Mouse (Mus musculus): ENCODE measurements at regions not wholly inside any gene's neighbourhood (a gene's known extent, or its start where the extent isn't known, plus 50 kb on each side); places are given as distances from the start of the nearest gene placed in this dataset.
A peak's percentile ranks its signal among the peaks of the same experiment; 100 is the strongest.

DNA sequence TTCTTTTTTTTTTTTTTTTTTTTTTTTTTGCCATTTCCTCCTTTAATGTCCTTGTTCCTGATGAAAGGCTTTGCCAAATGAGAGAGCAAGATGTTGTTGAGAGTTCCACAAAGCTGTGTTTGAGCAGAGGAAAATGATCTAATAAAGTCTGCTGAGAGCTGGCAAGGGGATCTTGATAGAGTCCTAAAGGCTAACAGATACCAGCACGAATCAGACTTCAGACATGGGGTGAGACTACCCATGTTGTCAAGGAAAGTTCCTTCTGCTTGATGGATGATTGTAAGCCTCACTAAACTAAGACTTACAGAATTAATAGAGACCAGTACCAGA, 665.2 kb upstream of the Fam92a start:
- no peak for DNase-seq (ENCODE audit: low spot score in 2 of 2)

DNA sequence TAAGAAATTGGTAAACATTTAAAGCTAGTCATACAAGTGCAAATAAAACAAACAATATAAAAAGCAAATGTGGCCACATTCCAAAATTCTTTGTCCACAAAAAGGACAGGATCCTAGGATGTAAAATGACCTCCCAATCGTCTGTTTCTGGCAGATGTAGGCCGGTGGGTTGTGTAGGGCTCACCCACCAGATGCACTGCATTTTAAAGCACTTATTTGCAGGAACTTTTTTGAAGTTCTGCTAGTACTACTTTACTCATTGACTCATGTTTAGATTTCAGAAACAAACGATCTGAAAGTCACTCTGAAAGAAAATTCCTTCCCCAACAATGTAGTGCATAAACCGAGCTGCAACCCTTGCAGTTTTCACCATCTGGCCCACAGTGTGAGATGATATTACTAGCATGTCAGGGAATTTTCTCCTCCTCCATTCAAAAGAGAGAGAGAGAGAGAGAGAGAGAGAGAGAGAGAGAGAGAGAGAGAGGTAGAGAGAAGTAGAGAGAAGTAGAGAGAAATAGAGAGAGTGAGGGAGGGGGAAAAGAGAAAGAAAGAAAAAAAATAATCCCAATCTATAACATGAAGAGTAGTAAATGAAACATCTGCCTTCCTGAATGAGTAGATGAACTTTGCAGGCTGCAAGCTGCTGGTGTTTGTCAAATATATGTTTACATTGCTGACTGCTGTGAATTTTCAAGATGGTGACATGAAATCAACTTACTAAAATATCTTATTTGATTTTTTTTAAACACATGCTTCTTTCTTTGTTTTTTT, 664.7 kb upstream of the Fam92a start:
- no peak for DNase-seq (ENCODE audit: low spot score in 2 of 2)

DNA sequence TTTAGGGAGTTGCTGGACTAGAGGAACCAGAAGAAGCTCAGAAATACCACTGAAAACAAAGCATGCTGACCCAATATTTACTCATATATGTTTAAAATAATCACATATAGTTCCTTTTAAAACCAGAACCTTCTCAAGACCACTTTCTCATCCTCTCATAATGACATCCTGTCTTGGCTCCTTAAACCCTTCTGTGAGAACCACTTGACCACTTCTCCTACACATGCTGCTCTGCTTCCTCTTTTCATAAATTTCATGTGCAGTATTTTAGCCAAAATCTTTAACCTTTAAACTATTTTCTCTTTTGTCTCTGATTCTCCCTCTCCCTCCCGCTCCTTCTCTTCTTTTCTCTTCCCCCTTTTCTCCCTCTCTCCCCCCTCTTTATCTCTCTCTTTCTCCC, 654.6 kb upstream of the Fam92a start:
- DNase-seq (ENCODE audit: low spot score in 2 of 2): no peak

DNA sequence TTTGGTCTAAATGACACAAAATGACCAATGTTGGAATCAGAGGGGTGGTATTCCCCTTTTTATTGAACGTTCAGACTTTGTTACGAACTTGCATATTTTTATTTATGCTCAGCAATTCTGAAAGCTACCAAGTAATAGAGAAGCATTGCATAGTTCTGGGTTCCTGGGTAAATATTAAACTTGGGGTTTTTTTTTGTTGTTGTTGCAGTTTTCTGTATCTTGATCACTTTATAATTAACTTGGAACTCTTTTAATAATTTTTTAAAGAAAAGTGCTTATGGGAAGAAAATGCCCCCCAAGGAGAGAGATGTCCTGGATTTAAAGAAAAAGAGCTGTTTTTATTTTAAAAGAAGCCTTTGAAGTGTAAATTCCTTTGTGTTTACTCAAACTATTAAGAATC, 642.4 kb upstream of the Fam92a start:
- no peak for DNase-seq (ENCODE audit: low spot score in 2 of 2)

DNA sequence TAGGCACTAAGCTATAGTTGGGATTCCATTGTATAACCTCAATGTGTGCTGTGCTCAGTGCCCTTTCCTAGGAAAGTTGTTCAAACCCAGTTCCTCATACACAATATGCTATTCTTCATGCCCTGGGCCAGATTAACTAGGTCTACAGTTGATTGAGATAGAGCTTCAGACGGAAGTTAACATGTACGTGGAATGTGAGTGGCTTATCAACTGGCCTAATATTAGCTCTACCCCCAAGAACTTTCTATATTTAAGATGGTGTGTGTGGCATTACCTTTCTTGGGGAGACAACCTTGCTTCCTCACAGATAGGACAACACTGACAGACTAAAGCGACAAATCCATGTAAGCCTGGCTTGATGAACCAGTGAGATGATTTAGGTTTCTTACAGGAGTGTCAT, 629.4 kb upstream of the Fam92a start:
- DNase-seq (ENCODE audit: low spot score in 2 of 2): no peak

DNA sequence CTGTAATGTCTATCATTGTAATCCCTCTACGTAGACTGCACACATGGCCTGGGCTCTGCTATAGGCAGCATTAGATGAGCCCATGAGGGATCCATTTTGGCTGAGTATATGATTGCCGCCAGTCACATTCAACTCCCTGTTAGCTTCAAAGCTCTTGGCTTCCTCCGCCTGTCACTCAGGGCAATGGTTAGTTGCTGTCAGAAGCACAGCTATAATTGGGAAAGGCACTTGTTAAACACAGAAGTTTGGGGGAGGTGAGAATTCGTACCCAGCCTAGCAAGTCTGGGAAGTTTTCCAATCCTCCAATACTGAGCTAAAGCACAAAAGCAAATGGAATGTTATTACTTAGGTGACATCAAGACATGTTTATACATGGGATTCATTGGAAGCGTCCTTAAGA, 627.7 kb upstream of the Fam92a start:
- DNase-seq (ENCODE audit: low spot score in 2 of 2): peak; percentile 61 to 64

DNA sequence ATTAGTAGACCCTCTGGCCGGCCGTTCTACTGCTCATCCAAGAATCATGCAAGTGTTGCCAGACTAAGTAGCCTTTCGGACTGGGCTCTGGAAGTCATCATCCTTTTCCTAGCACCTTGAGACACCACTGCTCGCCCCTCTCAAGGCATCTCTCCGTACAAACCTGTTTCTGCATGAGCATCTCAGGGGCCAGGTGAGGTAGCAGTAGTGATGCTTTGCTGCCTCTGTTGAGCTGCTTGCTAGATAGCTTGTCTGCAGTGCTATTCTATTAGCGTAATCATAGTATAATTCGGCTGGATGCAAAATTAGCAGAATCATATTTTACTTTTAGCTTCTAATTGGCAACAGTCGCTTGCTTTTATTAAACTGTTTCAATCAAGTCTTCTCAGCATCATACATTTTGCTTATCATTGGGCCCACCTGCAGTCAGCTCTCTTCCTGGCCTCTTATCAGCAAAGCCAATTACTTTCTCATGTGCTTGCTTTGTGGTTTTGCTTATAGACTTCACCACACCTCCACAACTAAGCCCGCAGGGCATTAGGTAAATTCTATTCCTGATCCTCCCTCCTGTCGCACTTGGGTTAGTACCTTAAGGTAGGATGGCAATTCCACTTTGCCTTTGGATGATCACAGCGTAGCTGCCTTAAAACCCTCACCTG, 621.1 kb upstream of the Fam92a start:
- DNase-seq (ENCODE audit: low spot score in 2 of 2): no peak

DNA sequence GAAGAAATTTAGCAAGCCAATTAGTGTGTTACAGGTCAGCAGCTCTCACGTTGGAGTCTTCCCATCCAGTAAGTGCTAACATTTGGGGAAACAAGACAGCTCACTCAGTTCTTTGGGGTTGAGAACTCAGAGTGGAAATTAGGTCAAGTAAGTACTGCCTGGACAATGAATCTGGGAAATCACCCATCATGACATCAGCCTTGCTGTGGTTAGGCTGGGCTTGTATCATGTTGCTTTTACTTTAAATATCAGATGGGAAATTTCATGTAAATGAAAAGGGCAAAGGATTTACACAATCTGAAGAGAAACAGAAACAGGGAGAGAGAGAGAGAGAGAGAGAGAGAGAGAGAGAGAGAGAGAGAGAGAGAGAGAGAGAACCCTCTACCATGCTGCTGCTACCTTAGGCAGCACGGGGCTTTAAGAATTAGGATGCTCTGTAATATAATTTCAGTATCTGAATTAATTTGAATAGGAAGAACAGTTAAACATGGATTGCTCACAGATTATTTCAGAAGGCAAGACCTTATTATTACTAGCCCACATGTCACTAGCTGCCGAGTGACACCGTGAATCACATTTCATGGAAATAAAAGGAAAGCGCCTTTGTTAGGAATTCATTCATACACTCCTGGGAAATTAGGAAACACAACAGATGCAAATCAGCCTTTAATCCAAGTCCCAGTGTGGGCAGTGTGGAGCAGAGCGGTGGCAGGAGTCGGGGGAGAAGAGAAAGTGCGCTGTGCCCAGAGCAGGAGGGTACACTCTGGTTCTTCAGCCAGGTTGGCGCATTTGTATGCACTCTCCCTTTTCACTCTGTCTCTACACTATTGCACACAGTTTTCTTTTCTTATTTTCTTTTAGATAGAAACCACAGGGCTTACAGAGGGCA, 620.2 kb upstream of the Fam92a start:
- DNase-seq (ENCODE audit: low spot score in 2 of 2): no peak

DNA sequence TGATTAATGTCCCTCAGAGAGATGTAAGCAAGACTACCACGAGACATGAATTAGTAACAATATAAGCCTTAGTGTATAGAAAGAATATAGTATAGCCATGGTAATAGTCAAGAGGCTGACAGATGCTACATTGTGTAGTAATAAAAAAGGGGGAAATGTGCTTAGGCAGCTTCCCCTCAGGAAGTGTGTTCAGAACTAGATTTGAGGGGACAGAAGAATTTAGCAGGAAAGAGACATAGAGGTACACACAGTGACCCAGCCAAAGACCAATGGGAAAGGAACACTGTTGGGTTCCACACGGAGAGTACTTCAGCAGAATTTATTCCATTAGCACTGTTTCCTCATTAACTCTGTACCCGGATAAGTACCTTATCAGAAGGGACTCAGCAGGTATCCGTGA, 614.0 kb upstream of the Fam92a start:
- no peak for DNase-seq (ENCODE audit: low spot score in 2 of 2)

DNA sequence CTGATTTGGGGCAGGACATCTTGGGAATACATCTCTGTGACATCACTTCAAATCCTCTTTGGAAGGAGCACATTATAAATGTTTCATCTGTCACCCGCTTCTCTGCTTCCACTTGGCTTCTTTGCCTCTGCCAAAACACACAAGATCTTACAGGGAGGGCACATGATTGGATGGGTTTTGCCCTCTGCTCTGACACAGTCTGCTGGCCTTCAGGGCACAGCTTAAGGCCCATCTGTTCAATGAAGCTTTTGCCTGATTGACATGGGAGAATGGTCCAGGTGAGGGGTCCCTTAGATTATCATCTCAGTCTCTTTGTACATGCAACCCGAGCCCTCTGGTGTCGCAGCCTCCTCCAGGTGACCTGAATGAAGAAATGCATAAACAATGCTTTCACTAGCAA, 612.7 kb upstream of the Fam92a start:
- DNase-seq (ENCODE audit: low spot score in 2 of 2): no peak

DNA sequence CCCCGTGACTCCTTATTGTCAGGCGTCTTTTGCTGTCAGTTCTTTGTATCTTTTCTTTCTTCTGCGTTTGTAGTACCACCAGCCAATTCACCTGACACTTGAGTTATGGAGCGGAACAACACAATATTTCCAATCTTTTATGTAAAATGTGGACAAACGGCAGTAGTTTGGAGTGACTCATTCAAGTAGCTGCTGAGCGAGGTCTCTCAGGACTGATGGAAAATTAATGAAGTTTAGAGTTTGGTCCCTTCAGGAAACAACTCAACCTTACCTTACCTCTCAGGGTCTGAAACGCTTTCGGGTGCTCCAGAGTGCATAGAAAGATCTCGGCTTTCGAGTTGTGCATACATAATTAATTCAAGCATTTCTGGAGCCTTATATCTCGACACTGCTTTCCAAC, 612.3 kb upstream of the Fam92a start:
- no peak for DNase-seq (ENCODE audit: low spot score in 2 of 2)

DNA sequence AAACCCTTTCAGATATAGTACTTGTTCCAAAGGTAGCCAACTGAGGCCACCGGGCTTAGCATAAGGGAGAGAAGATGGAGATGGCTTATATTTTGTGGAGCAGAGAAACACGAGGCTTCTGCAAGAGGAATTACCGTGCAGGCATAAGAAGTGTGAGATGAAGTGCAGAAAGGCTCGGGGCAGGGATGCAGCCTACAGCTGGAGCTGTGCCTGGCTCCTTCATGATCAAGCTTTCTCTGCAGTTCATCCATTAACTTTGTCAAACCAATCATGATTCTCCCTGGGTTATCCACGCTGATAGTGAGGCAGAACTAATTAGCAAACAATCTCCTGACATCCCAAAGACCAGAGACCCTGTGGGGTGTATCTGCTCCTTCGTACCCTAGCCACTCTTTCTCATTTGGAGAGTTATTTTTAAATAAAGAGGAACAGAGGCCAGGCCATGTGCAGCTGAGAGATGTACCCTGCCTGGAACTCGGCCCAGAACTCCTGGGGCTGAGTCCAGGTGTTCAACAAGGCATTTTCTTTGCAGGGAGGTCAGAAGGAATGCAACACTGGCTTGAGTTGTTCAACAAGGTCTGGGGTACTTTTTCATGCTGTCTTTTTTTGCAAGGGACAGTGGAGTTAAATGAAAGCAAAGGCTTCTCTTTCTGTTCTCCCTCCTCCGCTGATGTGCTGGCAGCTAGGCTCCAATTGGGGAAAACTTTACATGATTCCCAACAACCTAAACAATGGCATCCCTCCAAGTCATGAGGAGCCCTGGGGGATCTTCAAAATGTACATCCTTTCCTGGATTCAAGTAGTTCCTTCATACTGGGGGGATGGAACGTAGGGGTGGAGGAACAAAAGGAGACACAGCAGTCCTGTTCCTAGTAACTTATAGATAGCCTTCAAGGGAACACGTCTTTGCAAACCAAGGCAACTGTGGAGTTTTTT, 610.4 kb upstream of the Fam92a start:
- DNase-seq (ENCODE audit: low spot score in 2 of 2): no peak

DNA sequence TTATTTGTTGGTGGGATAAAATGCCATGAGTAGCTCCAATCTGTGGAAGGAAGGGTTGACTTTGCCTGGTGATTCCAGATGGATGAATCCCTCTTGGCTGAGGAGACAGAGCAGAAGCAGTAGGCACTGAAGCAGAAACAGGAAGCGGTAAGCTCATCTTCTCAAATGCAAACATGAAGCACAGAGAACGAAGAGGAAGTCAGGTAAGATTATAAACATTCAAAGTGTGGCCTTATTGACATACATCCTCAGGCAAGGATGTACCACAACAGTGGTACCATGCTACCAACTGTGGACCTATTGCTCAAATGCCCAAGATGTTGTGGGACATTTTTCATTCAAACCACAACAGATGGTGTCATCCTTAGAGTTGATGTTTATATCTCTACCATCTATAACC, 608.4 kb upstream of the Fam92a start:
- DNase-seq (ENCODE audit: low spot score in 2 of 2): no peak

DNA sequence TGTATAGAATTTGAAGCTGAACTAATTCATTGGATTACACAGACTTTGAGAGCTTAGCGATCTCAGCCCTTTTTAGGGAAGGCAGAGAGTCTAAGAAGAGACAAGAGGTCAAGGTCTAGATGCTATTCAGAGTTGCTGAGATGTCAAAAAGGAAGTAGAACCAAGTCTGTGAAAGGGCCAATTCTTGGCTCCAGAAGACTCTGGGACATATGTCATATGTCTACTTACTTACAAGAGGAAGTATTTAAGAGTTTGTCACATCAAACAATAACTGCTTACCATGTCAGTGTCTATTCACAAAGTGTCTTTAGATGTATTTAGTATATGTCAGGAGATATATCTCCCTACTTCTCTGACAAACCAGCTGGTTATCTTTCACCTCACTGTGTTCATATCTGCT, 607.4 kb upstream of the Fam92a start:
- DNase-seq (ENCODE audit: low spot score in 2 of 2): no peak

DNA sequence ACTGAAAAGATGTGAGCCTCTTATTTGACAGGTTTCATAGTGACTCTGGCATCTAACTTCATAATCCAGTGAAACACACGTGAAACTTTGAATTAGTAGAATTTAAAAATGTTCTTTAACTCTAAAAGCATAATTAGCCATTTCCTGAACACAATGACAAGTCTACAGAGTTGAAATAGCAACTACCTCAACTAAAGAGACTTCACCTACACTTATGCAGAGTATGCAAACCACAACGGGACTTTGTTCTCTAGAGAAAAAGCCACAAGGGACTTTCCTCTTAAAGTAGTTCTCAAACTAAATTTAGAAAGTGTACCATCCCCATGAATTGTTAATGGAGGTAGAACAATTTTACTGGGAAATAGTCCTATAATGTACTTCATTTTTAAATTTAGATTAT, 606.3 kb upstream of the Fam92a start:
- no peak for DNase-seq (ENCODE audit: low spot score in 2 of 2)

DNA sequence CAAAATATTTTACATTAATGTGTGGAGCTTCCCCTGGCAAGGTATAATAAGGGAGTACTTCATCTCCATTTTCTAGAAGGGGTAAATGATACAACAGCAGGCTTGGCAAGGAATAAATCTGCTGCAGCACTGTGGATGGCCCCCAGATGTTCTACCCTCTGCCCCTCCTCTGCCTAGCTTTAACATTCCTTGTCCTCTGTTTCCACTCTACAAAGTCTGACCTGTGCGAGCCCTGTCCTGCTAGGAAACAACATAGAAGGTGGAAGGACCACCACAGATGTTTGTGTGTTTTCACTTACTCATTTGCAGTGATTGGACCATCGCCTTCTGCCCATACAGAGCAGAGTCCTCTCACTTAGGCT, 604.4 kb upstream of the Fam92a start:
- DNase-seq (ENCODE audit: low spot score in 2 of 2): no peak

DNA sequence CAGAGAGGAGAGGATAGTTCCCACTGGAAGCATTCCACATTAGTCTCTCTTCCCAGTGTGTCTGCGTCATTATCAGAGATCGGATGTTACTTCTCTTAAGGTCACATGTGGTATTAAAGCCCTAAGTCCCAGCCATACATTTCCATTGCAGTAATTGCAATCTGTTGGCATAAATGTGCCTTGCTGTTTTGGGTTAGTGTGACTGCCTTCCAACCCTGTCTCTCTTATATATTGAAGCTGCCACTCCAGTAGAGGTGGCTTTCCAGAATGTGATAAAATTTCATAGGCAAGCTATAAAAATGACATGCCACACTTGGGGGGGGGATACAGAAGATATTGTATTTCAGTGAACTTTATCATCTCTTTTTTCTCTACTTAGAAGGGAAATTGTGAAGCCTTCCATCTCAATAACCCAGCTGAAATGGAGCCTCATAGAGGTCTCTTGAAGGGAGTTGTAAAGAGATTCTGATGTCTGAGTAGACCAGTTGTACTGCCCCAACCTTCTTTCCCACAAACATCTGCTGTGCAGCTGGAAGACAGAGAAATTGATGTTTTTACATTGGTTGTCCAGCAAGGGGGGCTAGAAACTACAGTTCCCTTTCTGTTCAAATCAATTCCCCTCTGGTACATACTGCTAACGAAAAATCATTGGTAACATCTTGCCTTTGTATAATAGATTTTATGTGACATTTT, 603.9 kb upstream of the Fam92a start:
- DNase-seq (ENCODE audit: low spot score in 2 of 2): no peak

DNA sequence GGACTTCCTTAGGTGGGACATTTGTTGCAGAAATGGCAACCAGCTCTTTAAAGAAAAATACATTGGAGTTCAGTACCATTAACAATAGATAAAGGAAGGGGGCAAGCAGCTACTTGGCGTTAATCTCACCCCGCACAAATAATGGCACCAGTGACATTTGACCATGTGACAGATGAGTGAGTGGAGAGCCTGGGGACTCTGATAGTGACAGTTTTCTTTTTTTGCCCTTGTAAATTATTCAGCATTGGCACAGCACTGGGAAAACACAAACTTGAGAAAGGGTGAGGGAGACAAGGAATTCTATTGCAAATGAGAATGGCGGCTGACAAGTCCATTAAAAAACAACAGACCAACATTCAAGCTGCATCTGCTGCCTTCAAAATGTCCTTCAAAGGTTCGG, 603.3 kb upstream of the Fam92a start:
- no peak for DNase-seq (ENCODE audit: low spot score in 2 of 2)

DNA sequence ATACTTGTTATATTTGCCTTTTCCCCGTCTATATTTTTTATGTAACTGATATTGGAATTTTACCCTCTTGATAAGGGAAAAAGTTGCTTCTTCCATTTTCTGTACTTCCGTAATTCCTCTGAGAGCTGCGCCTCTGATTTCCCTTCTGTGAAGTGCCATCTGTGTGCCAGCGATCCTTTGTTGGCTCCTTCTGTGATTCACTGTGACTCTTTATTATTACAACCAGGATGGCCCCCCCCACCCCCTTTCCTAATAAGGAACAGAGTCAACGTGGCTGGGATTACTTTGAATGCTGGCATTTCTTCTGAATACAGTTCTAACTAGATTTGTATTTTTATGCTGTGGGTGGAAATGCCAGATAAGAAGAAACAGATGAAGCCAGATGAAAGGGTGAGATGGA, 602.9 kb upstream of the Fam92a start:
- no peak for DNase-seq (ENCODE audit: low spot score in 2 of 2)

DNA sequence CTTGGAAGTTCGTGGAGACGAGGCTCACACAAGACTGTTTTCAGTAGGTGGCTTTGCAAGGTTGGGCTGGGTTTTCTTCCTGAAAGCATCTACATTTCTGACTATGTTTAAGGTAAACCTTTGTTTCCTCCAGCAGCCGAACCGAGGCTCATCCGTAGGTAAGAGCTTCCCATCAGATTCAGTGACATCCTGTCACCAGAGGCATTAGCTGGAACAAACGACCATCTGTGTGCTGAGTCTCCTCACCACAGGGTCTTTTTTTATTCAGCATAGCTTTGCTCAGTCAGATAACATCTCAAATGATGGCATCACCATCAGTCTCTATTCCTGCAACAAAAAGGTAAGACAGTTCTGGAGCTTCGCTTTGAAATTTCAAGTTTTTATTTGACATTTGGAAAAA, 601.4 kb upstream of the Fam92a start:
- no peak for DNase-seq (ENCODE audit: low spot score in 2 of 2)

DNA sequence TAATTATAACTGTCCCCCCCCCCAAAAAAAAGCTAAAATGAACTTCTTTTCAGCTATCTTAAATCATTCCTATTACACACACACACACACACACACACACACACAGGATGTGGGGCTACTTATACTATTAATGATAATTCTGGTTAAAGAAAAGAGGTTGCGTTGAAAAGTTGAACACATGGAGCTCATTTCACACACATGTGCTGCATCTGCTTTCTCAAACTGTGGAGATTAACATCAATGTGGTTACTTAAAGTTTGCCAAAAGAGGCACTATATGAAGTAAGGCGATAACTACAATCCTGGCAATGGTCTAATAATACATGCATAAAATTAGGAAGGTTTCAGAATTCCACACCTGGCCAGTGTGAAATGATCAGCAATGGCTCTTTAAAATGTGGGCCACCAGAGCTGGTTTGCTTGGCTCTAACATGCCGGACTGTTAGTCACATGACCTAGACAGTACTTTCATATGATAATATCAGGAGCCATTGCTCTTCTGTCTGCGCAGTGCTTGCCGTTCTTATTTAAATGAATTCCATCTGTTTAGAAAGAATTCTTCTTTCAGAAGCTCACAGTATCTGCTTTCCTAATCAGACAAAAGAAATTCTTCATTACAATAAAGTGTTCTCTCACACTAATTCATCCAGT, 598.4 kb upstream of the Fam92a start:
- no peak for DNase-seq (ENCODE audit: low spot score in 2 of 2)

Data from left cerebral cortex, adult 9 months (tissue).